8 mouse cellular contexts compared by ENCODE assay signal in the genomic region with DNA sequence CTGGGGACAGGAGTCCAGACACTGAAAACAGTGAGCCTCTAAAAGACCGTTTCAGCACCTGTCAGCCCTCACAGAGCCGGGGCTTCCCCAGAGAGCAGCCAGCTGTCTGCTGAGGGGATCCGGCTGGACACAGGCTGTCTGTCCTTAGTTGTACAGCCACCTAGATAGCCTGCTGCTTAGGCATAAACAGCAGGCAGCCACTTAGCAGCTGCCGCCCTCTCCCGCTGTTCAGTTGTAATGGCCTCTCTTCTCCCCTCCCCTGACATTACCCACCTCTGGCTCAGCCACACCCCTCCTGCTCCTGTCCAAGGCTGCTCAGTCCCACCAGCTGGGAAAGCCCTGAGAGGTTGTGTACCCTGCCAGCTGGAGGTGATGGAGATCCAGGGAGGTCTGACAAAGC. TPM values are rescaled to one million over a fixed set of nuclear protein-coding genes. Genes with fewer than 3 reads are reported as not detected.
DNase-seq lines count a peak whose midpoint lies in the region; ATAC-seq and TF ChIP-seq lines count a peak whose summit lies in the region.

No protein-coding gene starts in this region.

- ATAC-seq in liver, embryonic 15.5 days (ENCODE audit: insufficient read depth), result no peak
- no peak for ATAC-seq in liver, embryonic 11.5 days (replicated peaks; ENCODE audit: low FRiP score)
- peak; percentile 41 for ATAC-seq in embryonic facial prominence, embryonic 11.5 days (replicated peaks; ENCODE audit: insufficient number of reproducible peaks, low FRiP score, low TSS enrichment, low read depth)
- ATAC-seq in intestine, embryonic 14.5 days (replicated peaks; ENCODE audit: low FRiP score, low TSS enrichment, low read depth), result no peak
- no peak for ATAC-seq in neural tube, embryonic 15.5 days (ENCODE audit: low FRiP score)

- no peak for TF ChIP-seq CTCF in cerebellum, adult 2 months (IDR thresholded peaks at IDR 0.05; ENCODE audit: borderline replicate concordance, insufficient read depth, low read depth, low read length)

- peak overlapping the region; percentile 7 for H3K4me2 ChIP-seq in liver, embryonic 15.5 days
- no peak overlapping the region for H3K4me2 ChIP-seq in liver, embryonic 11.5 days
- no peak overlapping the region for H3K4me2 ChIP-seq in embryonic facial prominence, embryonic 11.5 days (ENCODE audit: low read depth, low read length)
- H3K4me2 ChIP-seq in intestine, embryonic 14.5 days (ENCODE audit: low read length), result peak overlapping the region; percentile 13; the same call in 1 of the 2 replicates
- H3K4me2 ChIP-seq in neural tube, embryonic 15.5 days, result peak overlapping the region; percentile 98

- no peak for TF ChIP-seq POLR2A in cerebellum, adult 2 months (IDR thresholded peaks at IDR 0.05; ENCODE audit: borderline replicate concordance, insufficient read depth, low read length)

- H3K4me3 ChIP-seq in liver, embryonic 15.5 days (replicated peaks), result no peak overlapping the region; the same call in 1 of the 2 replicates
- H3K4me3 ChIP-seq in liver, embryonic 11.5 days (ENCODE audit: low read depth, low read length), result no peak overlapping the region
- no peak overlapping the region for H3K4me3 ChIP-seq in embryonic facial prominence, embryonic 11.5 days (ENCODE audit: low read depth, low read length)
- H3K4me3 ChIP-seq in intestine, embryonic 14.5 days (ENCODE audit: low read depth, low read length), result no peak overlapping the region
- H3K4me3 ChIP-seq in neural tube, embryonic 15.5 days (replicated peaks), result 0 out of 2 replicates have a peak overlapping the region, but pooled peaks have one; percentile 10
- H3K4me3 ChIP-seq in cerebellum, adult 2 months (replicated peaks; ENCODE audit: insufficient read depth, low read depth, low read length), result no peak overlapping the region

- no peak for DNase-seq in liver, embryonic 11.5 days (ENCODE audit: low spot score)
- DNase-seq in embryonic facial prominence, embryonic 11.5 days (ENCODE audit: low spot score), result no peak
- peak; percentile 74 for DNase-seq in intestine, embryonic 14.5 days (ENCODE audit: low spot score)
- DNase-seq in left cerebral cortex, adult 18-20 months (ENCODE audit: low spot score in 2 of 2), result no peak
- no peak for DNase-seq in ovary, postnatal 36 days (ENCODE audit: low spot score)
- DNase-seq in cerebellum, adult 2 months, result no peak

- H3K36me3 ChIP-seq in liver, embryonic 15.5 days (replicated peaks), result no peaks in the 10 kb centered on the region
- no peaks in the 10 kb centered on the region for H3K36me3 ChIP-seq in liver, embryonic 11.5 days (ENCODE audit: control insufficient read depth, insufficient read depth, low read length)
- H3K36me3 ChIP-seq in embryonic facial prominence, embryonic 11.5 days (replicated peaks; ENCODE audit: control insufficient read depth, insufficient read depth, low read depth, low read length), result no peaks in the 10 kb centered on the region
- no peaks in the 10 kb centered on the region for H3K36me3 ChIP-seq in intestine, embryonic 14.5 days (ENCODE audit: control insufficient read depth, insufficient read depth, low read length)
- H3K36me3 ChIP-seq in neural tube, embryonic 15.5 days, result no peaks in the 10 kb centered on the region

- H3K9ac ChIP-seq in liver, embryonic 15.5 days, result no peak overlapping the region
- H3K9ac ChIP-seq in liver, embryonic 11.5 days (ENCODE audit: low read depth, low read length), result no peak overlapping the region
- H3K9ac ChIP-seq in embryonic facial prominence, embryonic 11.5 days (replicated peaks; ENCODE audit: low read length), result no peak overlapping the region
- no peak overlapping the region for H3K9ac ChIP-seq in intestine, embryonic 14.5 days (ENCODE audit: low read length)
- 0 out of 2 replicates have a peak overlapping the region, but pooled peaks have one; percentile 30 for H3K9ac ChIP-seq in neural tube, embryonic 15.5 days (replicated peaks)

- no peaks in the 10 kb centered on the region; the same call in 1 of the 2 replicates for H3K27me3 ChIP-seq in liver, embryonic 15.5 days
- H3K27me3 ChIP-seq in liver, embryonic 11.5 days (replicated peaks; ENCODE audit: control insufficient read depth, insufficient read depth, low read length), result no peaks in the 10 kb centered on the region
- no peaks in the 10 kb centered on the region for H3K27me3 ChIP-seq in embryonic facial prominence, embryonic 11.5 days (ENCODE audit: control insufficient read depth, insufficient read depth, low read length)
- no peaks in the 10 kb centered on the region for H3K27me3 ChIP-seq in intestine, embryonic 14.5 days (replicated peaks; ENCODE audit: control insufficient read depth, insufficient read depth, low read length)
- H3K27me3 ChIP-seq in neural tube, embryonic 15.5 days (replicated peaks), result 0 out of 2 replicates have a peak, but pooled peaks cover 3% of the 10 kb centered on the region
- no peaks in the 10 kb centered on the region; the same call in 1 of the 2 replicates for H3K27me3 ChIP-seq in cerebellum, adult 2 months (ENCODE audit: control insufficient read depth, insufficient read depth, low read length)

- no peaks in the 10 kb centered on the region for H3K9me3 ChIP-seq in liver, embryonic 15.5 days (replicated peaks)
- no peaks in the 10 kb centered on the region for H3K9me3 ChIP-seq in liver, embryonic 11.5 days (ENCODE audit: control insufficient read depth, low read length)
- H3K9me3 ChIP-seq in embryonic facial prominence, embryonic 11.5 days (replicated peaks; ENCODE audit: control insufficient read depth, low read length), result no peaks in the 10 kb centered on the region
- H3K9me3 ChIP-seq in intestine, embryonic 14.5 days (ENCODE audit: control insufficient read depth, low read length), result no peaks in the 10 kb centered on the region
- no peaks in the 10 kb centered on the region for H3K9me3 ChIP-seq in neural tube, embryonic 15.5 days (replicated peaks)

- 52% methylated on average over 5 of the region's 5 CpGs for WGBS in liver, embryonic 15.5 days (ENCODE audit: insufficient replicate concordance)
- WGBS in liver, embryonic 11.5 days, result 41% methylated on average over 5 of the region's 5 CpGs
- WGBS in embryonic facial prominence, embryonic 11.5 days, result 5% methylated on average over 5 of the region's 5 CpGs
- WGBS in intestine, embryonic 14.5 days, result 23% methylated on average over 5 of the region's 5 CpGs
- WGBS in neural tube, embryonic 15.5 days, result 8% methylated on average over 5 of the region's 5 CpGs
- 61% methylated on average over 5 of the region's 5 CpGs for WGBS in cerebellum, adult 2 months

- H3K4me1 ChIP-seq in liver, embryonic 15.5 days (replicated peaks), result peaks cover 22% of the 10 kb centered on the region
- H3K4me1 ChIP-seq in liver, embryonic 11.5 days (replicated peaks; ENCODE audit: control insufficient read depth, insufficient read depth, low read length), result peaks cover 7% of the 10 kb centered on the region
- H3K4me1 ChIP-seq in embryonic facial prominence, embryonic 11.5 days (ENCODE audit: control insufficient read depth, insufficient read depth, low read length), result no peaks in the 10 kb centered on the region; the same call in 1 of the 2 replicates
- H3K4me1 ChIP-seq in intestine, embryonic 14.5 days (replicated peaks; ENCODE audit: control insufficient read depth, insufficient read depth, low read length), result peaks cover 24% of the 10 kb centered on the region
- H3K4me1 ChIP-seq in neural tube, embryonic 15.5 days, result peaks cover 51% of the 10 kb centered on the region
- 0 out of 2 replicates have a peak, but pooled peaks cover 6% of the 10 kb centered on the region for H3K4me1 ChIP-seq in cerebellum, adult 2 months (ENCODE audit: control insufficient read depth, insufficient read depth, low read length)

- no peak overlapping the region for H3K27ac ChIP-seq in liver, embryonic 15.5 days (replicated peaks)
- no peak overlapping the region for H3K27ac ChIP-seq in liver, embryonic 11.5 days (ENCODE audit: low read depth, low read length)
- H3K27ac ChIP-seq in embryonic facial prominence, embryonic 11.5 days (replicated peaks; ENCODE audit: low read depth, low read length), result no peak overlapping the region
- H3K27ac ChIP-seq in intestine, embryonic 14.5 days (ENCODE audit: low read depth), result no peak overlapping the region
- H3K27ac ChIP-seq in neural tube, embryonic 15.5 days (replicated peaks), result no peak overlapping the region
- H3K27ac ChIP-seq in cerebellum, adult 2 months (ENCODE audit: insufficient read depth, low read length), result no peak overlapping the region

RNA-seq across cellular contexts. Expression of a gene that starts 2.7 kb away (rescaled TPM):
- 7.7 and 8.2 TPM in 2 replicates for polyA plus RNA-seq in liver, embryonic 15.5 days (2015; fragmentation: Nextera tagmentation; extraction: Ambion mirVana)
- 4.8 and 4.9 TPM in 2 replicates for polyA plus RNA-seq in liver, embryonic 11.5 days (2014; fragmentation: Nextera tagmentation; extraction: Ambion mirVana)
- polyA plus RNA-seq in embryonic facial prominence, embryonic 11.5 days (2014; fragmentation: Nextera tagmentation; extraction: Ambion mirVana), result 15.3 and 17.6 TPM in 2 replicates
- 12.6 and 13.8 TPM in 2 replicates for polyA plus RNA-seq in intestine, embryonic 14.5 days (2014; fragmentation: Nextera tagmentation; extraction: Ambion mirVana)
- 29.0 and 32.5 TPM in 2 replicates for polyA plus RNA-seq in neural tube, embryonic 15.5 days (2015; fragmentation: Nextera tagmentation; extraction: Ambion mirVana)
- total RNA-seq in left cerebral cortex, adult 18-20 months (2021), result 1 to 10 TPM; 4.5 to 5.5 TPM
- 10.3 and 12.9 TPM in 2 replicates for polyA plus RNA-seq in cerebellum, adult 2 months (2012; rRNA removed)

RNA-seq across cellular contexts. Expression of a gene that starts 20.6 kb away (rescaled TPM):
- 26.7 and 36.6 TPM in 2 replicates for polyA plus RNA-seq in liver, embryonic 15.5 days (2015; fragmentation: Nextera tagmentation; extraction: Ambion mirVana)
- 5.3 and 6.1 TPM in 2 replicates for polyA plus RNA-seq in liver, embryonic 11.5 days (2014; fragmentation: Nextera tagmentation; extraction: Ambion mirVana)
- polyA plus RNA-seq in embryonic facial prominence, embryonic 11.5 days (2014; fragmentation: Nextera tagmentation; extraction: Ambion mirVana), result 13.8 and 15.1 TPM in 2 replicates
- polyA plus RNA-seq in intestine, embryonic 14.5 days (2014; fragmentation: Nextera tagmentation; extraction: Ambion mirVana), result 24.1 and 26.1 TPM in 2 replicates
- polyA plus RNA-seq in neural tube, embryonic 15.5 days (2015; fragmentation: Nextera tagmentation; extraction: Ambion mirVana), result 16.5 and 16.9 TPM in 2 replicates
- total RNA-seq in left cerebral cortex, adult 18-20 months (2021), result 1 to 10 TPM; 1.4 to 2.5 TPM
- polyA plus RNA-seq in cerebellum, adult 2 months (2012; rRNA removed), result 0.84 and 1.00 TPM in 2 replicates

RNA-seq across cellular contexts. Expression of a gene that starts 42.2 kb away (rescaled TPM):
- polyA plus RNA-seq in liver, embryonic 15.5 days (2015; fragmentation: Nextera tagmentation; extraction: Ambion mirVana), result 22.0 and 22.7 TPM in 2 replicates
- polyA plus RNA-seq in liver, embryonic 11.5 days (2014; fragmentation: Nextera tagmentation; extraction: Ambion mirVana), result 92.5 and 98.5 TPM in 2 replicates
- polyA plus RNA-seq in embryonic facial prominence, embryonic 11.5 days (2014; fragmentation: Nextera tagmentation; extraction: Ambion mirVana), result 332 and 353 TPM in 2 replicates
- polyA plus RNA-seq in intestine, embryonic 14.5 days (2014; fragmentation: Nextera tagmentation; extraction: Ambion mirVana), result 147 and 164 TPM in 2 replicates
- 108 and 122 TPM in 2 replicates for polyA plus RNA-seq in neural tube, embryonic 15.5 days (2015; fragmentation: Nextera tagmentation; extraction: Ambion mirVana)
- 10 to 100 TPM; 21.3 to 29.6 TPM for total RNA-seq in left cerebral cortex, adult 18-20 months (2021)
- polyA plus RNA-seq in cerebellum, adult 2 months (2012; rRNA removed), result 32.4 and 34.2 TPM in 2 replicates

RNA-seq across cellular contexts. Expression of a gene that starts 45.7 kb away (rescaled TPM):
- 0.01 and 0.05 TPM in 2 replicates for polyA plus RNA-seq in liver, embryonic 15.5 days (2015; fragmentation: Nextera tagmentation; extraction: Ambion mirVana)
- polyA plus RNA-seq in liver, embryonic 11.5 days (2014; fragmentation: Nextera tagmentation; extraction: Ambion mirVana), result 0.01 and 0.03 TPM in 2 replicates
- polyA plus RNA-seq in embryonic facial prominence, embryonic 11.5 days (2014; fragmentation: Nextera tagmentation; extraction: Ambion mirVana), result 0.07 TPM in 2 replicates
- polyA plus RNA-seq in intestine, embryonic 14.5 days (2014; fragmentation: Nextera tagmentation; extraction: Ambion mirVana), result 0.04 and 0.05 TPM in 2 replicates
- 1.1 and 1.5 TPM in 2 replicates for polyA plus RNA-seq in neural tube, embryonic 15.5 days (2015; fragmentation: Nextera tagmentation; extraction: Ambion mirVana)
- under 1 TPM; 0.16 to 0.33 TPM for total RNA-seq in left cerebral cortex, adult 18-20 months (2021)
- 0.77 and 1.5 TPM in 2 replicates for polyA plus RNA-seq in cerebellum, adult 2 months (2012; rRNA removed)

Comparison
In these comparisons a context has a peak if more than half of its experiments do, and no peak if none do; other contexts are left out.
1. H3K4me2 ChIP-seq: peak in liver, embryonic 15.5 days (single experiment), intestine, embryonic 14.5 days (single experiment) and neural tube, embryonic 15.5 days (single experiment); none in liver, embryonic 11.5 days (single experiment) and embryonic facial prominence, embryonic 11.5 days (single experiment).